Mouse (Mus musculus): ENCODE measurements around the gene Hivep2. TPM values are rescaled to one million over a fixed set of nuclear protein-coding genes. Genes with fewer than 3 reads are reported as not detected.

Gene Hivep2
- polyA plus RNA-seq, 1 experiment from 2014 or later: 5.6 TPM

DNA sequence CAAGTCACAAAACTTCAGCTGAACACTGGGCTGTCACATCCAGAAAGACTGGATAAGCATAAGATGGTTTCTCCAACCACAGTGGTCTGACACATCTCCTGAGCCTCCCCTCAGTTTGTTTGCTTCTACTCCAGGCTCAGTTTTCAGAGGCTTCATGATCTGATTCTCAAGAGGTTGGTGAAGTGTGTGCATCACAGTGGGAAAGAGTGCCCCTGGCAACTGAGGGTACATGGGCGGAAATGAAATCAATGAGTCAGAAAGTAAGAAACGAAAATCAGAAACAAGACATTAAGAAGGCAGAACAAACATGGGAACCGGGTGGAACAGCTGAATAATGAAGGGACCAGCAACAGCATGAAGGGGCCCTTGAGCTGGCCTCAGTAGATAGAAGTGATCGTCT lies 31.5 kb downstream of the Hivep2 start:
- WGBS: 80% methylated on average over 4 of the region's 4 CpGs
- Histone ChIP-seq H3K4me2 (ENCODE audit: low read depth, low read length) (no peak overlapping the region), H3K4me1 (ENCODE audit: control insufficient read depth, insufficient read depth, low read length) (no peaks in the 10 kb centered on the region), H3K9me3 (replicated peaks; ENCODE audit: control insufficient read depth, low read length) (no peaks in the 10 kb centered on the region), H3K4me3 (replicated peaks; ENCODE audit: low read length) (no peak overlapping the region), H3K27me3 (ENCODE audit: control insufficient read depth, insufficient read depth, low read length) (no peaks in the 10 kb centered on the region), H3K9ac (ENCODE audit: low read length) (no peak overlapping the region), H3K27ac (ENCODE audit: low read length) (no peak overlapping the region), H3K36me3 (ENCODE audit: control insufficient read depth, insufficient read depth, low read length) (no peaks in the 10 kb centered on the region)
- no peak for ATAC-seq (ENCODE audit: insufficient read depth, low FRiP score)

DNA sequence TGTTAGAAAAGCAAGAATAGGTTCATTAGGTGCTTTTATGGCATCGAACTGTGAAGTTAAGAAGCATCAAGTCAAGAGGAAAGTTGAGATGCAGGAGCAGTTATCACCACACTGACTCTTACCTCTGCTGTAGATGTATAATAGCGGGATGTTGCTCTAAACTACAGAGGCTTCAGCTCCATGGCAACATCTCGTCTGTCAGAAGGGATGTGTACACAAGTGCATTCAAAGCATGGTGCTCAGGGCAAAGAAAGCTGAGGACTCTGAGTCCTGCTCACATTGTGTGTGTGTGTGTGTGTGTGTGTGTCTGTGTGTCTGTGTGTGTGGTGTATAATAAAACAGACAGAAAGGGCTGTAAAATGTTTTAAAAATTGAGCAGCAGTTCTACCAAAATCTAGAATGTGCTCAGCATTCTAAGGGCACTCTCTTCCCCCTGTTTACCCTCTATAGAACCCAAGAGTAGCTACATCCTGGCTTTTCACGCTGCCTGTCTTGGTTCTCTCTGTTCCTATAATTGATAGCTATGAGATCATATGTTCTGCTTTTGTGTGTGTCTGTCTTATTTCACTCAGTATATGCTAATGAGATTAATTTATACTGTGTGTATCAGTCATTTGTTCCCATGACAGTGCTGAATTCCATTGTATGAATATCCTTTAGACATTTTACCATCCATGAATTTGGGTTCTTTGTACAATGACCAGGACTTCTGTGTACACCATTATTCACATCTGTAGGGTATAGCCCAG lies 39.1 kb downstream of the Hivep2 start:
- Histone ChIP-seq H3K27ac (ENCODE audit: low read length) (no peak overlapping the region), H3K9me3 (replicated peaks; ENCODE audit: control insufficient read depth, low read length) (no peaks in the 10 kb centered on the region), H3K9ac (ENCODE audit: low read length) (no peak overlapping the region), H3K27me3 (ENCODE audit: control insufficient read depth, insufficient read depth, low read length) (no peaks in the 10 kb centered on the region), H3K36me3 (ENCODE audit: control insufficient read depth, insufficient read depth, low read length) (no peaks in the 10 kb centered on the region), H3K4me3 (replicated peaks; ENCODE audit: low read length) (no peak overlapping the region), H3K4me1 (ENCODE audit: control insufficient read depth, insufficient read depth, low read length) (no peaks in the 10 kb centered on the region), H3K4me2 (ENCODE audit: low read depth, low read length) (no peak overlapping the region)
- ATAC-seq (ENCODE audit: insufficient read depth, low FRiP score): no peak
- 64% methylated on average over 4 of the region's 4 CpGs for WGBS

DNA sequence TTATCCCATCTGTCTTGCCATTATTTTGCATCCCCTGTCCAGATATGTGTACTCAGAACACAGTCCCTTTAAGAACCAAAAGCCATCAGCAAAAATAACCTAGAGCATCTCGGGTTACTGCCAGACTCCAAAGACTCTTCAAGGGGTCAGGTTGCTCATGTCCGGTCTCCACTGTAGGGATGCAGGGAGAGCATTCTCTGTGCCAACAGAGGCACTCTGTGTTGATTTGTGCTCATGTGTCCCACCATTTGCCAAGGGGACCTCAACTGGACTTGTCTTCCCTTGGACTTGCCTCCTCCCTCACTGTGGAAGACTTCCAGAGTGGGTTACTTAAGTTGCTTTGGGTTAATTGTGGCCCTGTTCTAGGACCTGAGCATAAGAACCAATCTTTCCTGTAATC lies 43.8 kb downstream of the Hivep2 start:
- no peak for ATAC-seq (ENCODE audit: insufficient read depth, low FRiP score)
- Histone ChIP-seq H3K4me3 (replicated peaks; ENCODE audit: low read length) (no peak overlapping the region), H3K27me3 (ENCODE audit: control insufficient read depth, insufficient read depth, low read length) (no peaks in the 10 kb centered on the region), H3K9ac (ENCODE audit: low read length) (no peak overlapping the region), H3K4me2 (ENCODE audit: low read depth, low read length) (no peak overlapping the region), H3K9me3 (replicated peaks; ENCODE audit: control insufficient read depth, low read length) (no peaks in the 10 kb centered on the region), H3K27ac (ENCODE audit: low read length) (no peak overlapping the region), H3K36me3 (ENCODE audit: control insufficient read depth, insufficient read depth, low read length) (no peaks in the 10 kb centered on the region), H3K4me1 (ENCODE audit: control insufficient read depth, insufficient read depth, low read length) (no peaks in the 10 kb centered on the region)
- WGBS: 81% methylated on average over 2 of the region's 2 CpGs

DNA sequence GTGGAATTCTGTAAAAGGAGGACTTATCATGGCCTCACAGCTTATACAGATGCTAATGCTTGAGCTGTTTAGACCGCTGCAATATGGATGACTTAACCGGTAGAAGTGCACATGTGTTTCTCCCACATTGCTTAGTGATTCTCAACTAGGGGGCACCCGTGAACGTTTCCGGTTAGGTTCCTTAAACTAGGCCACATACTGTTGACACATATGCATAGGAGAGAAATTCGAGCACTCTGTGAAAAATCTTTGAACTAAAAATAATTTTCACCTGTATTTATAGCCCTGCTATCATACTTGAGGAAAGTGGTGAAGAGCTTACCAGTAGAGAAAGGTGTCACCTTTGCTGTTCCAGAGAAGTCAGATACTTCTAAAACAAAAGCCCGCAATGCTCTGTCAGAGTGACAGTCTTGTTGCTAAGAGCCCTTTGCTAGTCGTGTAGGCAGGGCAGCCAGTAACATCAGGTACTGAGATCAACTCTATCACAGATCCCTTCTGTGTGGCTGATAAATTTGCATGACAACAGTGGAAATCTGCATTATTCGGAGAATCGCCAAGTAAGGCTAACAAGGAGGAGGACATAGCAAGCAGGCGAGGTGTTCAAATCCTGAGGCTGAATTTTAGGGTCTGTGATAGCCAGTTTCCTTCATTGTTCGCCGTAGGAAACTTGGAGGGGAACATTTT lies 50.6 kb downstream of the Hivep2 start:
- Histone ChIP-seq H3K4me3 (replicated peaks; ENCODE audit: low read length) (no peak overlapping the region), H3K27me3 (ENCODE audit: control insufficient read depth, insufficient read depth, low read length) (no peaks in the 10 kb centered on the region), H3K4me1 (ENCODE audit: control insufficient read depth, insufficient read depth, low read length) (peaks cover 6% of the 10 kb centered on the region; the same call in 1 of the 2 replicates), H3K9ac (ENCODE audit: low read length) (no peak overlapping the region), H3K27ac (ENCODE audit: low read length) (no peak overlapping the region), H3K4me2 (ENCODE audit: low read depth, low read length) (no peak overlapping the region), H3K9me3 (replicated peaks; ENCODE audit: control insufficient read depth, low read length) (no peaks in the 10 kb centered on the region), H3K36me3 (ENCODE audit: control insufficient read depth, insufficient read depth, low read length) (no peaks in the 10 kb centered on the region)
- WGBS: 69% methylated on average over 13 of the region's 13 CpGs
- no peak for ATAC-seq (ENCODE audit: insufficient read depth, low FRiP score)

DNA sequence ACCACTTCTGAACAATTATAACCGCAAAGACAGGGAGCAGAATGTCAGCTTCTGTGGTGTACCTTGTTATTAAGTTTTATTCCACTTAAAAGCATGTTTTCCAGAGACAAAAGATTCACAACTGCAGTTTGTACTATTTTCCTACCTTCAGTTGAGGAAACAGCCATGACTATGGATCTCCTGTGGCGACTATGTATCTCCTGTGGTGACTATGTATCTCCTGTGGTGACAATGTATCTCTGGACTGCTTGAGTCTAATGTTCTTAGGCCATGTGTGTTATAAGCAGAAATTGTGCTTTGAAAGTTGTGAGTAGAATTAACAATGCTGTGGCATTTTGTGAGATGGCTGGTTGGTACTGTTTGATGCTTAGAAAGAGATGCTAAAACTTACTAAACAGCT lies 51.5 kb downstream of the Hivep2 start:
- peaks cover 6% of the 10 kb centered on the region; the same call in 1 of the 2 replicates for H3K4me1 ChIP-seq (ENCODE audit: control insufficient read depth, insufficient read depth, low read length)
- H3K9ac ChIP-seq (ENCODE audit: low read length): no peak overlapping the region
- ATAC-seq (ENCODE audit: insufficient read depth, low FRiP score): no peak
- no peaks in the 10 kb centered on the region for H3K27me3 ChIP-seq (ENCODE audit: control insufficient read depth, insufficient read depth, low read length)
- H3K4me2 ChIP-seq (ENCODE audit: low read depth, low read length): no peak overlapping the region
- H3K9me3 ChIP-seq (replicated peaks; ENCODE audit: control insufficient read depth, low read length): no peaks in the 10 kb centered on the region
- no peak overlapping the region for H3K4me3 ChIP-seq (replicated peaks; ENCODE audit: low read length)
- H3K27ac ChIP-seq (ENCODE audit: low read length): no peak overlapping the region
- WGBS: 71% methylated on average over 2 of the region's 2 CpGs
- no peaks in the 10 kb centered on the region for H3K36me3 ChIP-seq (ENCODE audit: control insufficient read depth, insufficient read depth, low read length)

DNA sequence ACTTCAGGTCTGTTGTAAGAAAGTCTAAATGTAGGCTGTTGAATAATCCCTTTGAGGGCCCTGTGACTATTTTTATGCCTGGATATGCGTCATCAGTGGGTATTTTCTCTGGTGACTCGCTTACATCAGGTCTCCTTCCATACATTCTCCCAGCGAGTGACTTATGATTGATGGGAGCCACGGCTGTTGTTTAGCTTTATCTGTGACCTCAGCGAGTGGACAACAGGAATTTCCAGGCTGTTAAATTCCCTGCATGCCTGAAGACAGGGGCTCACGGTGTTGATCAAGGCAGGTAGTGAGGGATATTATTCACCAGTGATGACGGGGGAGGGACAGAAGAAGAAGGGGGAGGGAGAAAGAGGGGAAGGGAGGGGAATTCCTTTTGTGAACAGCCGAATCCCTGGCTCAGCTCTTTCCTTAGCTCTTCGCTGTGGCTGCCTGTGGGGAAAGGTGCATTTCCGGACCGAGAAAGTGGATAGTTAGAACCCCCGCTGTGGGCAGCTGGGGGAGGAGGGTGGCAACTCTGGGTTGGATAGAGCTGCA lies 52.0 kb downstream of the Hivep2 start:
- WGBS: 6% methylated on average over 12 of the region's 12 CpGs
- Histone ChIP-seq H3K4me2 (ENCODE audit: low read depth, low read length) (peak overlapping the region; percentile 41), H3K9me3 (replicated peaks; ENCODE audit: control insufficient read depth, low read length) (no peaks in the 10 kb centered on the region), H3K9ac (ENCODE audit: low read length) (peak overlapping the region; percentile 15; the same call in 1 of the 2 replicates), H3K36me3 (ENCODE audit: control insufficient read depth, insufficient read depth, low read length) (no peaks in the 10 kb centered on the region), H3K27ac (ENCODE audit: low read length) (peak overlapping the region; percentile 69), H3K4me3 (replicated peaks; ENCODE audit: low read length) (peak overlapping the region; percentile 34), H3K4me1 (ENCODE audit: control insufficient read depth, insufficient read depth, low read length) (peaks cover 6% of the 10 kb centered on the region; the same call in 1 of the 2 replicates), H3K27me3 (ENCODE audit: control insufficient read depth, insufficient read depth, low read length) (no peaks in the 10 kb centered on the region)
- peak; percentile 60; the same call in 1 of the 2 replicates for ATAC-seq (ENCODE audit: insufficient read depth, low FRiP score)

DNA sequence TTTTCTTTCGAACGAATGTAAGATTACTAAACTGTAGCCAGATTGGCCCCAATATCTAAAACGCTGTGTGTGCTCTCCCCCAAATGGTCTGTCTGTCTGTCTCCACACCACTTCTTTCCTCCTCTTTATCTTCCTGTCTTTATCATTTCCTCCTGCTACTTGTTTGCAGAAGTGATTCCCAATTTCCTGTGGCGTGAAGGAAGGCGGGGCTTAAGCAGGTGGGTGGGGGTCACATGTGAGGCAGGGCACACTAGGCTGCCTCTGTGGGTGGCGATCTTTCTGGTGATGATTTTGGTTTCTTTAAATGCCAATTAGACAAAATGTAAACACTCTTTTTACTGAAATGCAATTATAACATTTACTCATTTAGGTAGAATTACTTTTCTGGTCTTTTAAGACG lies 52.8 kb downstream of the Hivep2 start:
- peaks cover 6% of the 10 kb centered on the region; the same call in 1 of the 2 replicates for H3K4me1 ChIP-seq (ENCODE audit: control insufficient read depth, insufficient read depth, low read length)
- H3K9ac ChIP-seq (ENCODE audit: low read length): no peak overlapping the region
- H3K27me3 ChIP-seq (ENCODE audit: control insufficient read depth, insufficient read depth, low read length): no peaks in the 10 kb centered on the region
- 27% methylated on average over 7 of the region's 7 CpGs for WGBS
- H3K4me2 ChIP-seq (ENCODE audit: low read depth, low read length): 0 out of 2 replicates have a peak overlapping the region, but pooled peaks have one; percentile 16
- no peak for ATAC-seq (ENCODE audit: insufficient read depth, low FRiP score)
- H3K36me3 ChIP-seq (ENCODE audit: control insufficient read depth, insufficient read depth, low read length): no peaks in the 10 kb centered on the region
- no peak overlapping the region for H3K27ac ChIP-seq (ENCODE audit: low read length)
- H3K9me3 ChIP-seq (replicated peaks; ENCODE audit: control insufficient read depth, low read length): no peaks in the 10 kb centered on the region
- no peak overlapping the region for H3K4me3 ChIP-seq (replicated peaks; ENCODE audit: low read length)

DNA sequence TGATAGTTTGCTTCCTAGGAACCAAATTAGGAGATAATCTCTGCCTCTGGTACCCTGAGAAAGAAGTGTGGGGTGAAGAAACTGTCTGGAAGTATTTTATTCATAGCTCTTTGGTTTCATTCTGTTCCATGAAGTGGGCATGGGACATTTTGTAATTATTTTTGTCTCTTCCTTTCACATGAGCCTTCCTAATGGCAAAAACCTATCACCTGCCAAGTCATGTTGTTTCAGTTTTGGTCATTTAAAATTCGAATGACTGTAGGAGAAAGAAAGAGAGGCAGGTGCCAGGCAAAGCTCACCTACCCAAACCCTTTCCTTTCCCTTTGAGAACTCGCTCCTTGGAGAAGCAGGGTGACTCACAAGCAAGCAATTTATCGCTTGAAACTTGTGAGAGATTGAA lies 53.3 kb downstream of the Hivep2 start:
- Histone ChIP-seq H3K9me3 (replicated peaks; ENCODE audit: control insufficient read depth, low read length) (no peaks in the 10 kb centered on the region), H3K36me3 (ENCODE audit: control insufficient read depth, insufficient read depth, low read length) (no peaks in the 10 kb centered on the region), H3K4me1 (ENCODE audit: control insufficient read depth, insufficient read depth, low read length) (peaks cover 6% of the 10 kb centered on the region; the same call in 1 of the 2 replicates), H3K4me2 (ENCODE audit: low read depth, low read length) (no peak overlapping the region), H3K27me3 (ENCODE audit: control insufficient read depth, insufficient read depth, low read length) (no peaks in the 10 kb centered on the region), H3K9ac (ENCODE audit: low read length) (no peak overlapping the region), H3K4me3 (replicated peaks; ENCODE audit: low read length) (no peak overlapping the region), H3K27ac (ENCODE audit: low read length) (no peak overlapping the region)
- WGBS: 70% methylated on average over 3 of the region's 3 CpGs
- no peak for ATAC-seq (ENCODE audit: insufficient read depth, low FRiP score)

DNA sequence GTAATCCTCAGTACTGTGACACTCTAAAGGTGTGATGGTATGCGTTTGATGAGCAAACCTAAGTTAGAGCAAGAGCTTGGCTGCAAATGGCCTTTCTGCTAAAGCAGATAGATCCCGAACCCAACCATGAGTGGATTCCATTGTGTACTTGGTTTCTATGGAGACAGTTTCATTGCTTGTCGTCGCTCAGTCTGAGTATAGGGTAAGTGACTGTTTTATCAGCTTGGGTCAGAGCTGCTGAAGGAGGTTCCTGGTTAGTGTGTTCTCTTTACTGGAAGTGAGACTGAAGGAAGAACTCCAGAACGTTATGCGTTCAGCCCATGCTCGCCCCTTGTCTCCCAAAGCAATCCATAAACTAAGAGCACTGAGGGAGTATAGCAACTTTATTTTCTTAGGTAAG lies 54.4 kb downstream of the Hivep2 start:
- Histone ChIP-seq H3K9me3 (replicated peaks; ENCODE audit: control insufficient read depth, low read length) (no peaks in the 10 kb centered on the region), H3K27ac (ENCODE audit: low read length) (no peak overlapping the region), H3K9ac (ENCODE audit: low read length) (no peak overlapping the region), H3K4me2 (ENCODE audit: low read depth, low read length) (no peak overlapping the region), H3K36me3 (ENCODE audit: control insufficient read depth, insufficient read depth, low read length) (no peaks in the 10 kb centered on the region), H3K4me1 (ENCODE audit: control insufficient read depth, insufficient read depth, low read length) (peaks cover 6% of the 10 kb centered on the region; the same call in 1 of the 2 replicates), H3K4me3 (replicated peaks; ENCODE audit: low read length) (no peak overlapping the region), H3K27me3 (ENCODE audit: control insufficient read depth, insufficient read depth, low read length) (no peaks in the 10 kb centered on the region)
- 57% methylated on average over 7 of the region's 7 CpGs for WGBS
- ATAC-seq (ENCODE audit: insufficient read depth, low FRiP score): no peak

All from stomach, embryonic 16.5 days (tissue).